Mouse (Mus musculus): ENCODE results near the gene Ndufs7. TPM values are rescaled to one million over a fixed set of nuclear protein-coding genes. Genes with fewer than 3 reads are reported as not detected.
"Not testable (repeated sequence)": the region's sequence is repeated elsewhere in the genome, so short reads cannot be mapped to it uniquely, and the experiment has no call there.

The Ndufs7 gene
- polyA plus RNA-seq, 1 experiment from 2014 or later: 265 TPM

DNA sequence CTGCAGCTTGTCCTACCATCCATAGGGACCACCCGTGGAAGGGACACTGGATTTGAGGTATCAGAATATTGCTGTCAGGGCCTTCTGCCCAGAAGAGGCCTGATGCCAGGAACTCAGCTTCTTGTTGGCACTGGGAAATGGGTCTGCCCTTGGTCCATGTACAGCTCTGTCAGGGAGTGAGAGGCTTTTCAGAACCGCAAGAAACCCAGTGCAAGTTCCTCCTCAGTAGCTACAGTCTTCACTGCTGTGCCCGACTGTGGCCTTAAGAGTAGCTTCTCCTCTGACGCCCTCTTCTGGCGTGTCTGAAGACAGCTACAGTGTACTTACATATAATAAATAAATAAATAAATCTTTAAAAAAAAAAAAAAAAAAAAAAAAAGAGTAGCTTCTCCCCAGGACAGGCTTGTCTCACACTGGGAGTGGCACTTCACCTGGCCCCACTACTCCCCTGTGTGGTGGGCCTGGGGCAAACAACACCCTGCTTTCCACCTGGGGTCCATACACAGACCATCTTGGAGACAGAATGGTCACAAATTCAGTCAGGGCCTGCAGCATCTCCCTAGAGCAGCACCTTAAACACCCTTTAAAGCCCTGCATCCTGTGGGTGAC lies 4.0 kb upstream of the Ndufs7 start:
- no peak for ATAC-seq
- H3K27me3 ChIP-seq: 0 out of 2 replicates have a peak, but pooled peaks cover 12% of the 10 kb centered on the region

DNA sequence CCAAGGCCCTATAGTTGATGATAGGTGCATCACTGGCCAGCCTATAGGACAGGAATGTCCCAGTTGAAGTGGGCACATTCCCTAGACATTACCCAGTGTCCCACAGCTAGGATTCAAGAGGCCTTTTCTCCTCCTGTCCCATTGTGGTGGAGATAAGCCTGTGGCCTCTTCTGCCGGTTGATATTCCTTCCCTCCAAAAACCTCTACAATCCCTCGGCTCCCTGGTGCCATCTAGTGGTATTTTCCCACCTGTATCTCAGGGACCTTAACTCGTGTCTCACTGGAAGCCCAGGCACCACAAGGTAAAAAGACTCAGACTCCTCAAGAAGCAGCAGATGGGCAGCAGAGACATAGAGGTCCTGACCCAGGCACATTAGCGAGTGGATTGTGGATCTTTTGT lies 3.3 kb upstream of the Ndufs7 start:
- Histone ChIP-seq H3K9ac (replicated peaks) (0 out of 2 replicates have a peak overlapping the region, but pooled peaks have one; percentile 28), H3K4me3 (replicated peaks) (no peak overlapping the region), H3K36me3 (peaks cover 41% of the 10 kb centered on the region), H3K4me2 (replicated peaks) (no peak overlapping the region), H3K27me3 (0 out of 2 replicates have a peak, but pooled peaks cover 11% of the 10 kb centered on the region), H3K27ac (peak overlapping the region; percentile 66), H3K4me1 (replicated peaks) (peaks cover 57% of the 10 kb centered on the region), H3K9me3 (no peaks in the 10 kb centered on the region)
- WGBS: 0% methylated on average over 4 of the region's 4 CpGs
- ATAC-seq: no peak

More for the DNA sequence above, 4.0 kb upstream of the Ndufs7 start:
- H3K27ac ChIP-seq: peak overlapping the region; percentile 67
- peaks cover 48% of the 10 kb centered on the region for H3K36me3 ChIP-seq
- H3K4me3 ChIP-seq (replicated peaks): no peak overlapping the region
- H3K9me3 ChIP-seq: no peaks in the 10 kb centered on the region
- no peak overlapping the region for H3K4me2 ChIP-seq (replicated peaks)
- H3K9ac ChIP-seq (replicated peaks): no peak overlapping the region
- WGBS: 26% methylated on average over 5 of the region's 5 CpGs
- peaks cover 55% of the 10 kb centered on the region for H3K4me1 ChIP-seq (replicated peaks)

DNA sequence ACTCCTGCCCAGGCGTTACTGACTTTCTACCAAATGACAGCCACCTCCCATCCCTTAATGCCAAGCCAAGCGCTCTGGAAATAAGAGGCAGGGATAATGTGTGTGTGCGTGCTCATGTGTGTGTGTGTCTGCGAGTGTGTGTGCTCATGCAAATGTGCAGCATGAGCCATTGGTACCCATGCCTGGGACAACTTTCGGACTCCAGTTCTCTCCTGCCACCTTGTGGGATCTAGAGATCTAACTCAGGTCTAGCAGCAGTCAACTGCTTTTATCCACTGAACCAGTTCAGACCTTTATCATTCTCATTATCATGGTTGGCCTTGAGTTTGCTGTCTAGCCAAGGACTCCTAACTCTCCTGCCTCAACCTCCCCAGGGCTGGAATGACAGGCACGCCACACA lies 1.1 kb upstream of the Ndufs7 start:
- no peak overlapping the region for H3K27ac ChIP-seq
- no peak overlapping the region; the same call in 1 of the 2 replicates for H3K4me2 ChIP-seq (replicated peaks)
- H3K9me3 ChIP-seq: no peaks in the 10 kb centered on the region
- H3K27me3 ChIP-seq: 0 out of 2 replicates have a peak, but pooled peaks cover 7% of the 10 kb centered on the region
- ATAC-seq: no peak
- H3K4me3 ChIP-seq (replicated peaks): no peak overlapping the region
- no peak overlapping the region for H3K9ac ChIP-seq (replicated peaks)
- H3K4me1 ChIP-seq (replicated peaks): peaks cover 43% of the 10 kb centered on the region
- peaks cover 19% of the 10 kb centered on the region for H3K36me3 ChIP-seq
- WGBS: 36% methylated on average over 6 of the region's 6 CpGs

DNA sequence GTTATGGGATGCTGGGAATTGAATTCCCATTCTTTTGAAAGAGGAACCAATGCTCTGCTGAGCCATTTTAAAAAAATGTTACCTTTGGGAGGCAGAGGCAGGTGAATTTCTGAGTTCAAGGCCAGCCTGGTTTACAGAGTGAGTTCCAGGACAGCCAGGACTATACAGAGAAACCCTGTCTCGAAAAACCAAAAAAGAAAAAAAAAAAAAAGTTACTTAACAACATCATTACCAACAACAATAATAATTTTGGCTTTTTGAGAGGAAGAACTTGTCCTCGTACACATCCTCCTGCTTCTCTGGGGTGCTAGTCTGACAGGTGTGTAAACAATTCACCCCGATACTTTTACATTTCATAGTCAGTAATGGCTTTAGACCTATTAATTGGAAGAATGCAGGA lies 484 bp upstream of the Ndufs7 start:
- not testable (repeated sequence) for H3K27me3 ChIP-seq; ATAC-seq; H3K27ac ChIP-seq; H3K9ac ChIP-seq (replicated peaks); H3K9me3 ChIP-seq
- WGBS: 53% methylated on average over 3 of the region's 3 CpGs
- H3K36me3 ChIP-seq: peaks cover 16% of the 10 kb centered on the region
- H3K4me1 ChIP-seq (replicated peaks): peaks cover 41% of the 10 kb centered on the region
- H3K4me2 ChIP-seq (replicated peaks): peak overlapping the region; percentile 7; the same call in 1 of the 2 replicates
- peak overlapping the region; percentile 61; the same call in 1 of the 2 replicates for H3K4me3 ChIP-seq (replicated peaks)

GRCm38 (mm10) chr10:80250059-80250458 lies 1.1 kb downstream of the Ndufs7 start:
- peaks cover 19% of the 10 kb centered on the region for H3K36me3 ChIP-seq

GRCm38 (mm10) chr10:80250573-80250972 lies 1.7 kb downstream of the Ndufs7 start:
- 87% methylated on average over 4 of the region's 4 CpGs for WGBS
- Histone ChIP-seq H3K4me1 (replicated peaks) (peaks cover 30% of the 10 kb centered on the region), H3K4me2 (replicated peaks) (peak overlapping the region; percentile 88), H3K27ac (no peak overlapping the region), H3K9ac (replicated peaks) (no peak overlapping the region), H3K27me3 (0 out of 2 replicates have a peak, but pooled peaks cover 7% of the 10 kb centered on the region), H3K36me3 (peaks cover 24% of the 10 kb centered on the region), H3K4me3 (replicated peaks) (peak overlapping the region; percentile 61), H3K9me3 (no peaks in the 10 kb centered on the region)
- no peak for ATAC-seq

More at GRCm38 (mm10) chr10:80250059-80250458, 1.1 kb downstream of the Ndufs7 start:
- Histone ChIP-seq H3K4me2 (replicated peaks) (peak overlapping the region; percentile 88), H3K4me3 (replicated peaks) (peak overlapping the region; percentile 61), H3K27me3 (0 out of 2 replicates have a peak, but pooled peaks cover 7% of the 10 kb centered on the region), H3K9me3 (no peaks in the 10 kb centered on the region), H3K4me1 (replicated peaks) (peaks cover 35% of the 10 kb centered on the region), H3K9ac (replicated peaks) (peak overlapping the region; percentile 81), H3K27ac (peak overlapping the region; percentile 89; the same call in 1 of the 2 replicates)
- ATAC-seq: no peak
- 41% methylated on average over 2 of the region's 2 CpGs for WGBS

DNA sequence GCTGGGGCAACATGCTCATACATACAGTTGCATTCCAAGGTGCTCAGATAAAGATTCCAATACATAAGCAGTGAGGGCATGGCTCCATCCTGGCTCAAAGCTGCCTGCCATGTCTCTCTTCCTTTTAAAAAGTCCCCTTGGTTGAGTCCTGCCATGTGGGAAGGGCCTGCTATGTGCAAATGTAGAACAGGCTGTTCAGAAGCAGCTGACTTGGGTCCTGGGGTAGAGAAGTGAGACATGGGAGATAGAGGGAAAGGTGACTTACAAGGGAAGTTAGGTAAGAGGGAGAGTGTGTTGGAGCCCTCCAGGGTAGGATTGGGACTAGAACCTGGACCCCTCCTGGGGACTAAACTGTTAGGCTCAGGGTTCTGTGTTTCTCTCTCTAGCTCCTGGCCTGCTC lies 3.1 kb downstream of the Ndufs7 start:
- Histone ChIP-seq H3K36me3 (peaks cover 39% of the 10 kb centered on the region), H3K4me3 (replicated peaks) (no peak overlapping the region), H3K9ac (replicated peaks) (no peak overlapping the region), H3K27ac (no peak overlapping the region), H3K4me1 (replicated peaks) (peaks cover 34% of the 10 kb centered on the region), H3K4me2 (replicated peaks) (no peak overlapping the region), H3K9me3 (no peaks in the 10 kb centered on the region), H3K27me3 (0 out of 2 replicates have a peak, but pooled peaks cover 3% of the 10 kb centered on the region)
- ATAC-seq: no peak

DNA sequence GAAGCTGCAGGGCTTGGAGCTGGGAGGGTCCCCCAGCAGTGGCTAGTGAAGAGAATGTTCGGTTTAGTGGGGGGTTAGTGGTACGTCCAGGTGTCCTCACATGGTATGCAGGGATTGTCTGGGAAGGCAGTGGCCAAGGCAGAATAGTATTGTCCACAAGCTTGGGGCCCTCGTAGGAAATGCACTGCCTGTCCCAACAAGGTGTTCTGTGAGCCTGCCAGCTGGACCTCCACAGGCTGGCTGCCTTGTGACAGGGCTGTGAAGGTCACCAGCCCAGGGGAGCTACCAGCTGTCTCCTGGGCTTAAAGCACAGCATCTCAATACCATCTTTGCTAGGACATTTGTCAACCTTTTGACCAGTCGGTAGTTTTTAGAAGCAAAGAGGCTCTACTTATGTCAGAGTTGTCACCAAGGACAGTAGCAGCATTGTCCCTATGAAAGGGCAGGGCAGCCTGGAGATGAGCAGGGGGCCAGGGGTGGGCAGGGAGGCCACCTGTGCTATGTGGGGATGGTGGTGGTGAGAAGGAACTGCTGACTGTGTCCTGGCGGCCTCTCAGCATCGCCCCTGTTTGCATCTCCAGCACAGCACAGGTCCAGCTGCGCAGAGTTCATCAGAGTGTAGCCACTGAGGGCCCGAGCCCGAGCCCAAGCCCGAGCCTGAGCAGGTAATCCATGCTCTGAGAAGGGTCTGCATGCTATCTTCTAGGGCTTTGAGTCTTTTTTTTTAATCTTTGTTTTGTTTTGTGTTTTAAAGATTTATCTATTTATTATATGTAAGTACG lies 3.8 kb downstream of the Ndufs7 start:
- 0 out of 2 replicates have a peak overlapping the region, but pooled peaks have one; percentile 39 for H3K9ac ChIP-seq (replicated peaks)
- H3K4me2 ChIP-seq (replicated peaks): no peak overlapping the region
- H3K27me3 ChIP-seq: no peaks in the 10 kb centered on the region
- WGBS: 91% methylated on average over 11 of the region's 11 CpGs
- H3K4me3 ChIP-seq (replicated peaks): no peak overlapping the region
- H3K4me1 ChIP-seq (replicated peaks): peaks cover 33% of the 10 kb centered on the region
- H3K27ac ChIP-seq: no peak overlapping the region
- no peak for ATAC-seq
- no peaks in the 10 kb centered on the region for H3K9me3 ChIP-seq
- H3K36me3 ChIP-seq: peaks cover 44% of the 10 kb centered on the region

DNA sequence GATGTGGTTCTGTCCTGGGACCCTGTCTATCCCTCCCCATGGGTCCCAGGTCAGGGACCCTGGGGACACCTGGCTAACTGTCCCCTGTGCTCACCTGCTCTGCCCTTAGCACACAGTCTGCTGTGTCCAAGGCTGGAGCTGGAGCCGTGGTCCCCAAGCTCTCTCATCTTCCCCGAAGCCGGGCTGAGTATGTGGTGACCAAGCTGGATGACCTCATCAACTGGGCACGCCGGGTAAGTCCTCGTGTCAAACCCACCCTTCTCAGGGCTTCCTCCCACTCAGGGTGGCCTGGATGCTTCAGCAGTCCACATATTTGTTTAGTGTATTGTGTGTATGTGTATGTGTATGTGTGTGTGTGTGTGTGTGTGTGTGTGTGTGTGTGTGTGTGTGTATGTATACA lies 4.6 kb downstream of the Ndufs7 start:
- no peak for ATAC-seq
- H3K4me2 ChIP-seq (replicated peaks): no peak overlapping the region
- H3K27ac ChIP-seq: no peak overlapping the region
- no peak overlapping the region for H3K4me3 ChIP-seq (replicated peaks)
- H3K36me3 ChIP-seq: peaks cover 52% of the 10 kb centered on the region
- 90% methylated on average over 6 of the region's 6 CpGs for WGBS
- no peaks in the 10 kb centered on the region for H3K9me3 ChIP-seq
- peaks cover 27% of the 10 kb centered on the region for H3K4me1 ChIP-seq (replicated peaks)
- no peaks in the 10 kb centered on the region for H3K27me3 ChIP-seq
- H3K9ac ChIP-seq (replicated peaks): no peak overlapping the region

GRCm38 (mm10) chr10:80254331-80255297 lies 5.7 kb downstream of the Ndufs7 start:
- Histone ChIP-seq H3K4me1 (replicated peaks) (peaks cover 37% of the 10 kb centered on the region), H3K36me3 (peaks cover 61% of the 10 kb centered on the region), H3K9me3 (no peaks in the 10 kb centered on the region), H3K9ac (replicated peaks) (no peak overlapping the region), H3K4me2 (replicated peaks) (no peak overlapping the region), H3K4me3 (replicated peaks) (no peak overlapping the region), H3K27me3 (no peaks in the 10 kb centered on the region), H3K27ac (no peak overlapping the region)
- ATAC-seq: no peak
- WGBS: 94% methylated on average over 26 of the region's 26 CpGs

DNA sequence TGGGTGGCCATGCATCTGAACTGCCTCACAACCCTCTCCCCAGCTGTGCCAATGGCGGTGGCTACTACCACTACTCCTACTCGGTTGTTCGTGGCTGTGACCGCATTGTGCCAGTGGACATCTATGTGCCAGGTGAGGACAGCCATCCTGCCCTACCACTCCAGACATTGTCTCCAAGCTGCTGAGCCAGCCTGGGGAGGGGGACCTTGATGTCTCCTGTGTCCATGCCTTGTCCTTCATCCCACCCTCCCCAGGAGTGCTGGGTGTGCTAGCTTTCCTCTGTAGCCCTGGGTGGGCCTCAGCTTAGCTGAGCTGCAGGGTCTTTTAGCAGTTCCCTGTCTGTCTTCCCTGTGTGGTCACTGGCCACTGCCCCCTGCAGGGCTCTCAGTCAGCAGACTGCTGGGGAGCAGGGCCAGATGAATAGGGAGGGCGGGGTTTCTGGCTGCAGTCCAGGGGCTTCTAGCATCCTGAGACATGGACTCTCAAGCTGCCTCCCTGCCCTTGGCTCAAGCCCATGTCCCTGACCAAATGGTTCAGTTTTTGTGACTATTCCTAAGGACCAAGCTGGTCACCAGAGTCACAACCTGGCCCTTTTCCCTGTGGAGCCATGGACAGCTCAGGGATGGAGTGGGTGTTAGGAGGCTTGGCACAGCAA lies 7.1 kb downstream of the Ndufs7 start:
- Histone ChIP-seq H3K4me1 (replicated peaks) (peaks cover 36% of the 10 kb centered on the region), H3K4me3 (replicated peaks) (no peak overlapping the region), H3K9me3 (no peaks in the 10 kb centered on the region), H3K9ac (replicated peaks) (peak overlapping the region; percentile 29), H3K27ac (peak overlapping the region; percentile 15; the same call in 1 of the 2 replicates), H3K27me3 (no peaks in the 10 kb centered on the region), H3K4me2 (replicated peaks) (no peak overlapping the region; the same call in 1 of the 2 replicates), H3K36me3 (peaks cover 61% of the 10 kb centered on the region)
- ATAC-seq: no peak
- WGBS: 81% methylated on average over 5 of the region's 5 CpGs

All from midbrain, embryonic 13.5 days (tissue).